Mouse (Mus musculus) hematopoietic stem cell, adult 5-6 weeks (primary cell): Measurements from ENCODE around the gene Nxn. TPM values are rescaled to one million over a fixed set of nuclear protein-coding genes. Genes with fewer than 3 reads are reported as not detected.

ENCODE experiments used
- ATAC-seq, 2 experiments: fragments of 125-278 bp in 1 of 2; replicated peaks in 1 of 2; 2 replicates each; pipeline ENCODE4 v1.8.0; 2016 to 2017; ENCODE audit warnings: inconsistent platforms in 2 of 2, mild to moderate bottlenecking in 2 of 2, moderate number of reproducible peaks in 2 of 2, low read depth in 1 of 2, moderate TSS enrichment in 1 of 2; ENCODE audit not compliant: low FRiP score in 2 of 2, poor library complexity in 2 of 2, severe bottlenecking in 2 of 2, insufficient read depth in 1 of 2, low TSS enrichment in 1 of 2
- total RNA-seq: library from RNA; stranded (forward); fragments of 172-1452, 232-1000 nt; gene quantifications from 2 replicates; pipeline ENCODE4 v1.2.3, GENCODE M21; 2017

Gene Nxn
- 7.9 and 13.3 TPM in 2 replicates for total RNA-seq

DNA sequence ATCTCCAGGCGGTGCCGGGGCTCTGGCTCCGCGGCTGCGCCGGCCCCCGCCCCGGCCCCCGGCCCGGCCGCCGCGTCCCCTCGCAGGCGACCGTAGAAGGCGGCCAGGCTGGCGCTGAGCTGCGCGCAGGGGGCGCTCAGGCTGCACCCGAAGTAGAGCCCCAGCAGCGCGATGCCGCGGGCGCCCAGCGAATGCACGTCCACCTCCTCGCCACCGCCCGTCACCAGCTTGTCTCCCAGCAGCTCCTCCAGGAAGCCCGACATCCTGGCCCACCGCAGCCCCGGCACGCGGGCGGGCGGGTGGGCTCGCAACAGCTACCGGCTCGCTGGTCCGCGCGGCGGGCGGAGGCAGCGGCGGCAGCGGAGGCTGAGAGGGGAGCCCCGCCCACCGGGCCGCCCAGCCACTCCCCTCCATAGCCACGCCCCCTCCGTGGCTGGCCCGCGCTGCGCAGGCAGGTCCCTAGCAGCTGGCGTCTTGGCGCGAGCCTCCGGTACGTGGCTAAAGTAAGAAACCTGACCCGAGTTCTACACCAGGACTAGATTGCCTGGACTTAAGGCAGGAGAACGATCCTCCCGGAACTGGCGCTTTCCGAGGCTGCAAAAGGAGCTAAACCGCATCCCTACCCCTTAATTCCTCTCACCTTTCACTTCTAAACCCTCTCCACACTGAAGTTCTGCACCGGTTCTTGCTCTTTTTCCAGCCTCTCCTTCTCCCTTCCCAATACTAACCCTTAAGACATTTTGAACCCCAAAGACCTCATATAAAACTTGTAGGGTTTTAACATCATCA is at the start of gene Nxn:
Nxn (minus strand) TSS at position 343 of the 789 bp plus-strand sequence.
- ATAC-seq: peak; percentile 80 to 88; a peak in 3 of 4 replicates

DNA sequence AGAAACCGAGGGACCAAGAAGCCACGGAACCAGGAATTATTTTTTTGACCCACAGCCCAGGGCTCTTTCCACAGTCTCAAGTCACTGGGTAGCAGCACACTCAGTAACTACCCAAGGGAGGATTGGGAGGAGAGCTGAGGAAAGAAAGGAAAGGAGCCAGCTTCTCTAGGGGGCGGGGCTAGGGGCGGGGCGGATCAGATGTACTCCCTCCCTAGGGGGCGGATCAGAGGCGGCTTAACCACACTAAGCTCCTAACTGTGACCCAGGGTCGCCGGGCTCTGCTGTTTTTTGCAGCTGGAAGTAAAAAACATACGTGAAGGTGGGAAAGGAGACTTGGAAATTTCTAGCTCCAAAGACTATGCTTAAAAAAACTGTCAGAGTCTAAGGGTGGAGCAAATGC is 47.3 kb upstream of the Nxn start:
- no peak for ATAC-seq

DNA sequence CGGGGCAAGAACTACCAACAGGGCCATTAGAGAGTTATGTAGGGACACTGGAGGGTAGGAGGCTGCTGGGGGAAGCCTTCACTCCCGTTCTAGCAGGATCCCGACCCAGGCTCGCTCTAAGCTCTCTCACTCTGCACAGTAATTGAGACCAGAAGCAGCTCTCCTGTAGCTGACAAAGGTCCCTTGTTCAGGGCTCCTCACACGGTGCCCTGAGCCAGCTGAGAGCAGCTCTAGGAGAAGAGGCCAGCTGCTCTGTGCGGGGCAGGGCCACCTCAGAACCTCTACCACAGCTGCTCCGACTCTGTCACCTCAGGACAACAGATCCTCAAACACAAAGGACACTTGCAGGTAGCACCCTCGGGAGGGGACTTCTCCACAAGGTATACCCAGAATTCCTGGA is 46.5 kb upstream of the Nxn start:
- no peak for ATAC-seq

DNA sequence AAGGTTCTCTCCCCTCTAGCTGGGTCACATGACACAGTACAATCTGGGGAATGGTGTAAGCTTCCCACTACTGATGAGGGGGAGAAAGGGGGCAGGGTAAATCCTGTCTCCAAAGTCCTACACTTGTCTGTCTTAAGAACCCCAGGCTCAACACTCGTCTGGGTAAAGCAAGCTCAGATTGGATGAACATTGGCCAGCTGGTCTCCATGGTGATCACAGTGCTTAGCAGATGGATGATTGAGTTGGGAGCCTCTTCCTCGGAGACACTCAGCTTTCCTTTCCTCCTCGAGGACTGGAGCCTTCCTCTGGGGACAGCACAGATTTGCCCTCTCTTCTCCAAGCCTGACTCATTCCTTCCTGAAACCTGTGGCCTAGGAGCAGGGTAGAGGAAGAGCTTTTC is 40.7 kb upstream of the Nxn start:
- ATAC-seq: no peak

DNA sequence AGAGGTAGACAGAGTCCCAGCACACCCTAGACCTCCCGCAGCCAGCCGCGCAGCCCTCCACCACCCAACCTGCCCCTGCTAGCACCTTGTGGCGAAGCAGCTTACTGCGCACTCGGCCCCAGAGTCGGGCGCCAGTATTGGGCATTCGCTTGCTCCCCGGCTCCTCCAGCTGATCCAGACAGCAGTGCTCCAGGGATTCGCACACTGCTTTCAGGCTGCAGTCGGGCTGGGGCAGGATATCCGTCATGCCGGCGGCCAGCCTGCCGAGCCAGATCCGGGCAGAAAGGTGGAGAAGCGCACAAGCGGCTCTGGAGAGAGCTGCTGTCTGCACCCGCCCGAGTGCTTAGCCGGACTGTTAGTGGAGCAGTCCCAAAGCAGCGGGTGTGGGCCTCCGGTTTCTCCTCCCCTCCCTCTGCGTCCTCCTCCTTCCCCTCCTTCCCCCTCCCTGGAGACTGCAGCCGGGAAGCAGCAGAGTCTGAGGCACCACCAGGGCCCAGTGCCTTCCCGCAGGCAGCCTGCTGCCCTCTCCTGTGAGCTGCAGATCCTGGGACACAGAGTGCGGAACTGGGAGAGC is 38.0 kb upstream of the Nxn start:
- no peak for ATAC-seq

DNA sequence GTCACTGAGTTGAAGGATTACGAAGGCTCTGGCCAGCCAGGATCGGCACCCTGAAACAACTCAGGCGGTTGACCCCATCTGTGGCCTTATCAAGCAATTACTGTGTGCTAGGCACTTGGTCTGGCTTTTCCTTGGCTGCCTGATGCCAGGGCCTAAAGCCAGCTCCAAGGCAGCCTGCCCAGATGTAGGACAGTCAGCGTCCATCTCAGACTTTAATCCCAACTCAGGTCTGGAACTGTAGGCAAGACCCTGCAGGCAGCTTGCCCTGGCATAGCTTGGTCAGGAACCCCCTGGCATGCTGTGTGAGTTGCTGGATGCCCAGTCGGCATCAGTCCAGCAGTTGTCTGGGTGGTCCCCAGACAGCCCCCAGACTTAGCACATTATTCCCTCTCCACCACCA is 37.1 kb upstream of the Nxn start:
- no peak for ATAC-seq

DNA sequence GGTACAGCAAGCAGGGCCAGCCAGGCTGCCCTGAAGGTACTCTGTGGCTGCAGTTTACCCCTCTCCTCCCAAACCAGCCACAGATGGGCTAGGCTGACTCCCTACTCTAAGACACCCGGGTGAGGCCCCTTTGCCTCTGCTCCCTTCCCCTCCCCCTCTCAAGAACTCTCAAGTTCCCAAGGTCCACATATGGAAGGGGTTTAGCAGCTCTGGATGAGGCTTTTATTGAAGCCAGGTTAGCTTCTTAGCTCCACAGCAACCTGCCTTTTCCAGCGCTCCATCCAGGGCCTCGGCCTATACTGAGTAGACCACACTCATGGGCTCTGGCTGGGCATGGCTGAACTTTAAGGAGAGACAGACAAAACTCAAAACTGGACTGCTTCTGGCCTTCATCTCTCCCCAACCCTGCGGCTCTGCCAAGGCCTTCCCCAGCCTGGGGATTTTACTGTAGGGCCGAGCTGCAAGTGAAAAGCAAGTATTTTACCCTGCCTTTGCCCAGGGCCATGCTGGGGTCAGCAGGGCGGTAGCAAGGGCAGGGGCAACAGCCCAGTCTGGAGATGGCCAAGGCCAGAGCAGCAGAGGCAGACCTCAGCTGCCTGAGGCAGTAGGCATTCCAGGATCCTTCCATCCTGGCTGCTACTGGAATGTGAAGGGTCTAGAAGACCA is 31.2 kb upstream of the Nxn start:
- no peak for ATAC-seq

DNA sequence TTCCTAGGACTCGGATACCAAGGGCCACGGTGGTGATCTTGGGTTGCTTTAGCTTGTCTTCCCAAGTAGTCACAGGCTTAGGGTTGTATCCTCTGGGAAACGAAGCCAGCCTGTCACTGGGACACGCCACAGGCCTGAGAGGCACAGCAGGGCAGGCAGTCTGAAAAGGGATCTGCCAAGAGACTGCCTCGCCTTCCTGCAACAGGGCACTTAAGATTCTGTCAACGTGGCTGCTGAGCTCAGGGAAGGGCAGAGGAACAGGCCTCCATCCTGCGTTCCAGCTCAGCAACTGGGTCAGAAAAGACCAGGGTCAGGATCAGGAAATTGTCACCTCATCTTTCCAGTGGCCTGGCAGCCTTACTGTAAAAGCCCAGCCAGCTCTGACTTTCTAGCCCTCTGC is 30.6 kb upstream of the Nxn start:
- no peak for ATAC-seq

DNA sequence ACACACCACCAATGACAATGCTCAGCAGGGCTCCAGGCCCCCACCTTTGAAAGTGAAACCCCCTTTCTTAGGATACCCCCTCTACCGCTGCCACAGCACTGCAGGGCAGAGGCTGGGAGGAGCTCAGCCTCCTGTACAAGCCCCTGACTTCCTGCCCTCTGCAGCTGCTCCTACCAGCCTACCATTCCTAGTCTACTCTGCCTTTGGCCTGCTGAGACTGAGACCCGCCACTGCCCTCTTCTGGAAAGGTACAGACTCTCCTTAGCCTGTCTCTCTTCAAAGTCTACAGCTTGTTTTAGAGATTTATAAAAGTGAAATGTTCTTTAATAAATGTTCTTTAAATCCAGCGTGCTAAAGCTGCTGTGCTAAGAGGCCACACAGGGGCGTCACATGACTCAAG is 30.1 kb upstream of the Nxn start:
- peak in 1 of 2 experiments; percentile 27; a peak in 1 of 4 replicates for ATAC-seq

DNA sequence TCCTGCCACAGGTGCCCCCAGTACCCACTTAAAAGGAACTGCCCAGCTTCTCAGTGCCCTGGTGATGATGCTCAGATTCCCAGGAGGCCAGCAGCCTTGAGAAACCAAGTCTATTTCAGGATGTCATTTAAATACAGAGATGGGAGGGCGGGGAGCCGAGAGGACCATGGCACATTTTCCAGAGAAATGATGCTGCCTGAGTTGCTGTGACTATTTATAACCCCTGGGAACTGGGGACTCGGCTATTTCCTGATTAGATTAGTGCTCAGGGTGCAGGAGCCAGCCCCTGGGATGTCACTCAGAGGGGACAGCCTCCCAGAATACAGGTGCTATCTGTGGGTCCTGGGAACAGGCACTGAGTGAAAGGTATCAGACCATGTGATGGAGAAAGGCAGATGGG is 28.8 kb upstream of the Nxn start:
- no peak for ATAC-seq

DNA sequence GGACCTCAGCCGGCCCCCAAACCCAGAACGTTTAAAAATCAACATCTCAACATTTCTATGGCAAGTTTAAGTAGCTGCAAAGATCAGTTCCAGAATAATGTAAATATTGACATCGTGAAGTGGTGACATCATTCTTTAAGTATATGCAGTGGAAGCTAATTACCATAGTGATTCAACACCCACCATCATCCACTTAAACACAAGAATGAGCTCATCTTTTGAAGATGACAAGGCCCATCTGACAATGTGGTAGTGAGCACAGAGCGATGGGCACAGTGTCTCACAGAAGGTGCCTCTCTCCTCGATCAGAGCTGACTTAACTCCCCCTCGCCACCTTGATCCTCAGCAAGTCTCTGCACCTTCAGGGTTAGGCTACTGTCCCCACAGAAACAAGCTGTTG is 26.8 kb upstream of the Nxn start:
- ATAC-seq: no peak

DNA sequence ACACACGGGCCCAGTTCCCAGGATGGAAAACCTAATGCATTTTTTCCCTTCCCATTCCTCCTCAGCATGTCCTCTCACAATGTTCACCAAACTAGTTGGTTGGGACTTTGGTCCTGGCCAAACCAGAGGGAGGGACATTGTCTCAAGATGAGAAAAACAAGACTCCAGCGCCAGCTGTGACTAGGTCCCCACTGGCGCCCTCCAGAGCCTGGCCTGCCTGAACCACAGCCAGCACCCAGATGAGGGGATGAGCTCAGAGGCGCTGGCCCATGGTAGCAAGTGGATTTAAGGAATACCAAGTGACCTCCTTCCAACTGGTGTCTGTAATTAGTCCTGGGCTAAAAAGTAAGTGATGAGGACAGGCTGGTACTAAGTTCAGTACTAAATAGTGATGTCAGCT is 22.0 kb upstream of the Nxn start:
- no peak for ATAC-seq

DNA sequence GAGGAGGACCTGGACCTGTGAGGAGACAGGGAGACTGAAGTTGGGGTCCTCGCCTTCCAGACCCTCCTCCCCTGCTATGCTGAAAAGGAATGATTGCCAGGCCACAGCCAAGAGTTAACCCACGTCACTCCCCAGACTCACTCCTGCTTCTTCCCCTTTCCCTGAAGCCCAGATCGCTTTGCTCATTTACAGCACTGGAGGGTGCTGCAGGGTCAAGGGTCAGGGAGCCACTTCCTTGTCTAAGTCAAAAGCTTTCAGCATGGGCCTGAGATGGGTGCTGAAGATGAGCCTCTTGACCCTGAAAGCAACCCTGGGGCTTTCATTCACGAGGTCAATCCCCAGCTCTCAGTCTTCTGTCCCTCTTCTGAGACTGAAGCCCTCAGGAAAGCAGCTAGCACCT is 20.2 kb upstream of the Nxn start:
- no peak for ATAC-seq

DNA sequence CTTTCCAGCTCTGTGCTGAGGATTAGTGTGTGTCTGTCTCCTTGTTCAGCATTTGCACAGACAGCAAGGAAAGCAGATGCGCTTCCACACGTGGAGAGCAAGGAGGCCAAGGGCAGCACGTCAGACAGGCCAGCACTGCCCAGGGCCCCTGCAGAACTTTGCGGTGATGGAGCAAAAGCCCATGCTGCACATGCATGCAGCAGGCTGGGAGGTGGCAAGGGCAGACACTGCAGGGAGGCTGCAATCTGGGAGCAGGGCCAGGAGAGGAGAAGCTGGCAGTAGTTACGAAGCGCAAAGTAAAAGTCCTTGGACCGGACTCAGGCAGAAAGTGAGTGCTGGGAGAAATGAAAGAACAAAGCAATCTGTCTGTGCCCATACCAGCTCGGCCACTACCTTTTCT is 19.5 kb upstream of the Nxn start:
- no peak for ATAC-seq

DNA sequence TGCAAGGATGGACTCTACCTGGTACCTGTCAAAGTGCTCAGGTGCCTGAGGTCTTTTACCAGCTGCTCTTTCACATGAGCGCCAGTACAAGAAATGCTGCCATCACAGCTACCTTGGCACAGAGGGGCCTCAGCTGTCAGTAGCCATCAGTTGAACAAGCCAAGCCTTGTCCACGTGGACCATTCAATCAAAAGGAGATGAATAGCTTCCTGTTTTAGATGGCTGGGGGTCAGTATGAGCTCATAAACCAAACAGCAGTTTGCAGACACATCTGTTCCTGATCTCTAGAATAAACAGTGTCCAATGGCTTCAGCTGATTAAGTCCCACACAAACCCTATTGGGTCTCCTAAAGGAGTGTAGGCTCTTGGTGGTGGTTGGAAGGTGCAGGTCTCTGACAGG is 17.0 kb upstream of the Nxn start:
- ATAC-seq: no peak

DNA sequence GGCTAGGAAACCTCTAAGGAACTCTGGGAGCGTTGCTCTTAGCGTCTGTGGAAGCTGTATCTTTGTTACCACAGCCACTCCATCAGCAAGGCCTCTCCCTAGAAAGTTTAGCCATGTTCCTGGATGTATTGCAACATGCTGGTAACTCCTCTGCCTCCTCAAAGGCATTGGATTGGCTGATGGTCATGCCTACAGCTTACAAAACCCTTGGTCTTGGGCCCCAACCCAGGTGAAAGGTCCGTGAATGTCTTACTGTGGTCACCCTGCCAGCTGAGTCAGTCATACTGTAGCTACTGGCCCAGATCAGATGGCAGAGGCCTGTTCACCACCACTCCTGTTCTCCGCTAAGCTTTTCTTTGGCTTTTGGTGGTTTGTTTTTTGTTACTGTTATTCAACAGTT is 16.1 kb upstream of the Nxn start:
- ATAC-seq: no peak

DNA sequence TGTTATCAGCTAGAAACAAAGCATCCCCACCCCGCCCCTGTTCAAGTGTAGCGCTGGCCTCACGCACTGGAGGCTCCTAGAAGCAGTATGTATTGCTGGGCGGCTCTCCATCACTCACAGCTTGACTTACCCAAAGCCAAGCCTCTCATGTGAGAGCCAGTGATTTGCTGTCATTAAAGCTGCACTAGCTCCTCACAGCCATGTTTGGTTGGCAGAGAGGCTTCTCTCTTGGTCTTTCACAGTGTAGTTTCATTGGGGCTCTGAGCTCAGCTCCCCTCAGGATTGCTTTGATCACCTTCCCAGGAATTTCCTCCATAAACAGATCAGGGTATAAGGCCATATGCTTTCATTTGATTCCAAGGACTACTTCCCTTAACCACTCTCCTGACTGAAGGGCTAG is 14.3 kb upstream of the Nxn start:
- no peak for ATAC-seq

DNA sequence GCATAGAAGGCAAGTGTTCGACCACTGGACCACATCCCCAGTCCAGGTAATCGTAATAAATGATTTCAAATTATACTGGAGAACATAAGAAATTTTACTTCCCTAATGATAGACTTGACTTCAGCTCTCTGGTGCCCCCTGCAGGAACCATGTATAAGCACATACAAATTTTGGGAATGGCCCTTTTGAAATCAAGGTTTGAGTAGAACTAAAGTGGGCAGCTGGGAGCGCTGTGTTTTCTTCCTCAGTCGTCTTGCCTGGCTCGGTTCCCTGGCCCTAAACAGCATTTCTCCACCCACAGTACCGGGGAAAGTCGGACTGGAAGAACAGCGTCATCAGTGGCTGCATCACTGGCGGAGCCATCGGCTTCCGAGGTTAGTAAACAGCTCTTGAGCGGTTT is 11.9 kb upstream of the Nxn start:
- ATAC-seq: no peak; a peak in 1 of 4 replicates
